Mouse (Mus musculus) heart, adult 2 months (tissue): Measurements from ENCODE around the gene Clns1a.

ENCODE experiments used
- CTCF ChIP-seq: fragments of 200-600 bp; IDR thresholded peaks from 2 replicates; pipeline ENCODE4 v1.8.1; 2022; ENCODE audit warnings: antibody characterized with exemption, mild to moderate bottlenecking, moderate library complexity
- EP300 ChIP-seq: fragments of 200-500 bp; IDR thresholded peaks from 2 replicates; pipeline ENCODE4 v1.6.1; 2011; ENCODE audit warnings: low read depth, low read length, control low read depth; ENCODE audit not compliant: insufficient read depth
- POLR2A ChIP-seq: fragments of 200-500 bp; IDR thresholded peaks from 2 replicates; pipeline ENCODE4 v1.6.1; 2011; ENCODE audit warnings: mild to moderate bottlenecking, low read depth, low read length, control low read depth; ENCODE audit not compliant: insufficient read depth

DNA sequence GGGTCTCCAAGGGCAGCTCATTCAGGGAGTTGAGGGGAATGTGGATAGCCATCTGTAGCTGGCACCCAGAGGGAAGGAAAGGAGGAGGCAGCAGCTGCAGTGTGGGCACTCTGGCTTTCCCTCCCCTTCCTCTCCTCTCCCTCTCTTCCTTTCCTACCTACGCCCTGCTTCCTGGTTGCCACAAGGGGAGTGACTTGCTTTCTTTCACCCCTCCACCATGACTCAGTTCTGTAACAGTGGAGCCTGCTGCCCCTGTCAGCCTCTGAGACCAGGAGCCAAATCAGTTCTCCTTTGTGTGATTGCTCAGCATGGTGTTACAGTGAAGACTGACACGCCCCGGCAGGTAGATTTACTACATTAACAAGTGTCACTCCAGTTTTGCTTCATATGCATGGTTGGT, 12.8 kb downstream of the Clns1a start:
- TF ChIP-seq POLR2A, result no peak
- no peak for TF ChIP-seq CTCF
- no peak for TF ChIP-seq EP300
